Mouse (Mus musculus) left cerebral cortex, adult 2 months (tissue): ENCODE data around the gene Hspb2. TPM values are rescaled to one million over a fixed set of nuclear protein-coding genes. Genes with fewer than 3 reads are reported as not detected.

Source experiments
- DNase-seq, 2 experiments: peaks; one replicate each; pipeline ENCODE4 v3.0.0; 2021 to 2022; ENCODE audit warnings: low spot score in 2 of 2, mixed read lengths in 1 of 2; ENCODE audit errors: extremely low spot score in 1 of 2
- H3K27ac ChIP-seq: fragments of 200-600 bp; 2 replicates; pipeline ENCODE4 v1.8.1; 2022
- H3K4me3 ChIP-seq: fragments of 200-600 bp; 2 replicates; pipeline ENCODE4 v1.8.1; 2022
- CTCF ChIP-seq: fragments of 200-600 bp; IDR thresholded peaks from 2 replicates; pipeline ENCODE4 v1.8.1; 2022; ENCODE audit warnings: antibody characterized with exemption, mild to moderate bottlenecking, moderate library complexity
- intact Hi-C: fragments of 180-260 bp; cut with DNase I; formaldehyde crosslinking; loops from one replicate; pipeline ENCODE4 v1.15.1; 2025
- total RNA-seq, 2 experiments: library from RNA; stranded (reverse); gene quantifications; 2 replicates each; pipeline ENCODE4 v1.2.3; 2021

Gene Hspb2
- total RNA-seq, 2 experiments from 2014 or later: 1.4 to 1.5 TPM

GRCm38 (mm10) chr9:50768107-50769002 is 16.2 kb upstream of the Hspb2 start, which contains the start of gene Fdxacb1:
TSS of gene Fdxacb1 (plus strand) at chr9:50768236.
- peak within 1 kb of the TSS; percentile 97 for H3K27ac ChIP-seq
- intact Hi-C loops: loop anchor here (1.0 to 5.0 kb wide), 5 partner anchors 41 to 151 kb away; partner anchors contain the start of genes Dlat, Nkapd1 and Pih1d2
- peak within 1 kb of the TSS; percentile 83 for H3K4me3 ChIP-seq
- peak; percentile 92 for TF ChIP-seq CTCF
- DNase-seq: peak; percentile 98 to 99

- no peak for TF ChIP-seq CTCF
- H3K4me3 ChIP-seq: peak overlapping the region; percentile 83
- DNase-seq: no peak
- intact Hi-C loops: loop anchor here (1.0 to 5.0 kb wide), 6 partner anchors 15 to 150 kb away; partner anchors contain the start of genes Dlat, Hspb2, Nkapd1 and Pih1d2
- H3K27ac ChIP-seq: peak overlapping the region; percentile 97
Observed at GRCm38 (mm10) chr9:50767531-50768106, 15.5 kb upstream of the Hspb2 start.

- no peak overlapping the region for H3K27ac ChIP-seq
- no peak overlapping the region for H3K4me3 ChIP-seq
- intact Hi-C loops: no loop called here
- TF ChIP-seq CTCF: peak; percentile 53
- no peak for DNase-seq
Observed at GRCm38 (mm10) chr9:50763331-50763730, 11.2 kb upstream of the Hspb2 start.

GRCm38 (mm10) chr9:50761520-50762243 is 9.5 kb upstream of the Hspb2 start:
- Histone ChIP-seq H3K27ac (no peak overlapping the region), H3K4me3 (no peak overlapping the region)
- intact Hi-C loops: no loop called here
- DNase-seq: no peak
- TF ChIP-seq CTCF: no peak

- TF ChIP-seq CTCF: no peak
- Histone ChIP-seq H3K27ac (no peak overlapping the region), H3K4me3 (no peak overlapping the region)
- no peak for DNase-seq
- intact Hi-C loops: no loop called here
Observed at GRCm38 (mm10) chr9:50756711-50757110, 4.6 kb upstream of the Hspb2 start.

- intact Hi-C loops: loop anchor here (2.0 kb wide), 1 partner anchor 13 kb away; no protein-coding TSS in a partner anchor
- TF ChIP-seq CTCF: no peak
- DNase-seq: no peak
- Histone ChIP-seq H3K27ac (peak overlapping the region; percentile 80), H3K4me3 (peak overlapping the region; percentile 45)
Observed at GRCm38 (mm10) chr9:50753947-50754346, 1.8 kb upstream of the Hspb2 start.

GRCm38 (mm10) chr9:50752784-50753615 is 846 bp upstream of the Hspb2 start:
- Histone ChIP-seq H3K4me3 (peak overlapping the region; percentile 45), H3K27ac (peak overlapping the region; percentile 80)
- peak; percentile 56 to 69 for DNase-seq
- intact Hi-C loops: loop anchor here (2.0 kb wide), 1 partner anchor 14 kb away; no protein-coding TSS in a partner anchor
- TF ChIP-seq CTCF: no peak

GRCm38 (mm10) chr9:50751323-50751722 is 831 bp downstream of the Hspb2 start, which contains the start of gene Cryab:
TSS of gene Cryab (plus strand) at chr9:50751325.
- TF ChIP-seq CTCF: no peak
- DNase-seq: no peak
- intact Hi-C loops: no loop called here
- 0 out of 2 replicates have a peak within 1 kb of the TSS, but pooled peaks have one; percentile 45 for H3K4me3 ChIP-seq
- H3K27ac ChIP-seq: peak within 1 kb of the TSS; percentile 80

GRCm38 (mm10) chr9:50750706-50751105 is 1.4 kb downstream of the Hspb2 start:
- Histone ChIP-seq H3K4me3 (no peak overlapping the region), H3K27ac (no peak overlapping the region)
- no peak for TF ChIP-seq CTCF
- intact Hi-C loops: no loop called here
- DNase-seq: no peak

GRCm38 (mm10) chr9:50746214-50746677 is 5.9 kb downstream of the Hspb2 start, which contains the start of gene 2310030G06Rik:
TSS of gene 2310030G06Rik (minus strand) at chr9:50746536.
- Histone ChIP-seq H3K27ac (0 out of 2 replicates have a peak within 1 kb of the TSS, but pooled peaks have one; percentile 1), H3K4me3 (peak within 1 kb of the TSS; percentile 38)
- intact Hi-C loops: no loop called here
- no peak for DNase-seq
- TF ChIP-seq CTCF: peak; percentile 3; the same call in 1 of the 2 replicates
